Mouse (Mus musculus): ENCODE measurements around the gene Dclk2.

- TF ChIP-seq CTCF (IDR thresholded peaks at IDR 0.05; ENCODE audit: borderline replicate concordance, extremely low read depth, insufficient read depth, insufficient read length), result no peak
- no peak for TF ChIP-seq POLR2A (IDR thresholded peaks at IDR 0.05; ENCODE audit: borderline replicate concordance, extremely low read depth, insufficient read depth, insufficient read length, poor library complexity, severe bottlenecking)
Measured at GRCm38 (mm10) chr3:86844804-86845481, 75.7 kb downstream of the Dclk2 start.

Data from brain, embryonic 14.5 days (tissue).